Mouse (Mus musculus) retina, embryonic 14.5 days (tissue): ENCODE data around the gene Olfr1355.
"Not testable (repeated sequence)": the region's sequence is repeated elsewhere in the genome, so short reads cannot be mapped to it uniquely, and the experiment has no call there.

Experiments
- DNase-seq: peaks from one replicate; pipeline ENCODE4 v3.0.0-alpha.2; 2015; ENCODE audit warnings: low spot score

Olfr1355 gene

DNA sequence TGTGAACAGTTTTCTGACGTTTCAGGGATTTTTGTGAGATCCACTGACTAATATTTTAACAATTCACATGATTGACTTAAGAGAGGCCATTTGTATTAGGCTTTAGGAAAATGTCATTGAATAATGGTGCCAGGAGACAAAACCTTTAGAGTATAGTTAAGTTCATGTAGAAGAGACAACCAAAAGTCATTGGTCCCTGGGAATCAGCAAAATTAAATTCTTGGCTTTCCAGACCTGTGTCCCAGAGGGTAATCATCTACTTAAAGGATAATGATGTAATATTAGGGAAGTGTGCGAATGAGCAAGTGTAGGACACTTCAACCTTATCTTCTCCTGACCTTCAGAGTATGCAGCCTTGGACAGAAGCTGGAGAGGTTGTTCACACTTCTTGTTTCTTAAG, at the start of gene Olfr1355:
Gene Olfr1355 (plus strand): TSS at position 301 of the 400 bp plus-strand sequence.
- no peak for DNase-seq

DNA sequence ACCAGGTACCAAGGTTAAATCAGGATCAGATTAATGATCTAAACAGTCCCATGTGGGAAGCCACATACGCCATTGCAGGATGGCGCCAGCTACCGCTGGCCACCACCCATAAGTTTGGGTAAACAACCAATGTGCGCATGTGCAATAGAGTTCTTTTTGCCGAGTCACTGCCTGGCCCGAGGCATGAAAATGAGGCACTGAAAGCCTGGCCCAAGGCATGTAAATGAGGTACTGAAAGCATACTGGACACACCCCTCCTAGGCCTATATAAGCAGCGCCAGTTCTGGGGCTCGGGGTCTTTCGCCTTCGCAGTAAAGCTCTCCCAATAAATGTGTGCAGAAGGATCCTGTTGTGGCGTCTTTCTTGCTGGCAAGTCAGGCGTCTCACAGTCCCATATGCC, 34.9 kb upstream of the Olfr1355 start:
- DNase-seq: not testable (repeated sequence)

DNA sequence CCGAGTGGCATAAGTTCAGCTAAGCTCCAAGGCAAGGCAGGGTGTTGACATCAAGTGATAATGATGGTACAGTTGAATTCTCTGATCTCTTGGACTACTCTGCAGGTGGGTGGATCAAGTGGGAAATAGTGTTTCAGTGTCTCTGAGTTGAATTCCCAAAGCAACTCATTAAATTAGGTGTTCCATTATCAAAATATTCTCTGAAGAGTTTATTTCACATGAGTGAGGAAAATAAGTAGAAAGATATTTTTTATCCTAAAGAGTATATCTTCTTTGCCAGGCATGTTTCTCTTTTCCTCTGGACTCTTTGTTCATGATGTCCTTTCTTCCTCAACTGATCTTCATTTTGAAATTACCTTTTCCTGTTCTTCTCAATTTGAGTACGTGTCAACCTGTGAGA, 23.3 kb upstream of the Olfr1355 start, which contains the start of gene Olfr1356:
Gene Olfr1356 (minus strand): TSS at position 101 of the 400 bp plus-strand sequence.
- DNase-seq: no peak

DNA sequence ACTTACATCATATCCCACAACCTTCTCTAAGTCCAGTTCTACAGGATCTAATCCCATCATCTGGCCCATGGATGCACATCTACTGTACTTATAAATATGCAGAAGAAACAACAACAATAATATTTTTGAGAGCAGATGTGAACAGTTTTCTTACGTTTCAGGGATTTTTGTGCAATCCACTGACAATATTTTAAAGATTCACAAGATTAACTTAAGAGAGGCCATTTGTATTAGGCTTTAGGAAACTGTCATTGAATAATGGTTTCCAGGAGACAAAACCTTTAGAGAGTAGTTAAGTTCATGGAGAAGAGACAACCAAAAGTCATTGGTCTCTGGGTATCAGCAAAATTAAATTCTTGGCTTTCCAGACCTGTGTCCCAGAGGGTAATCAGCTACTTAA, 37.5 kb downstream of the Olfr1355 start, which contains the start of gene Olfr1354:
Gene Olfr1354 (plus strand): TSS at position 301 of the 400 bp plus-strand sequence.
- DNase-seq: not testable (repeated sequence)
